Mouse (Mus musculus): ENCODE measurements around the gene Vmn1r33.
"Not testable (repeated sequence)": the region's sequence is repeated elsewhere in the genome, so short reads cannot be mapped to it uniquely, and the experiment has no call there.

Gene Vmn1r33

GRCm38 (mm10) chr6:66618182-66618581, at the start of gene Vmn1r33:
Vmn1r33 (minus strand) TSS chr6:66618282.
- DNase-seq (ENCODE audit: low read depth, low spot score) = not testable (repeated sequence)

GRCm38 (mm10) chr6:66643779-66644178, 25.7 kb upstream of the Vmn1r33 start, which contains the start of gene Vmn1r34:
Vmn1r34 (minus strand) TSS chr6:66643879.
- no peak for DNase-seq (ENCODE audit: low read depth, low spot score)

GRCm38 (mm10) chr6:66595804-66596203, 22.3 kb downstream of the Vmn1r33 start:
- no peak for DNase-seq (ENCODE audit: low read depth, low spot score)
